Mouse (Mus musculus) midbrain, postnatal 0 days (tissue): ENCODE measurements at regions not wholly inside any gene's neighbourhood (a gene's known extent, or its start where the extent isn't known, plus 50 kb on each side); places are given as distances from the start of the nearest gene placed in this dataset.

Experiments
- ATAC-seq: fragments of 200-750 bp; cut with Nextera tagmentation; 2 replicates; pipeline ENCODE4 v1.8.0; 2017; ENCODE audit warnings: moderate number of reproducible peaks, mild to moderate bottlenecking, moderate TSS enrichment, moderate library complexity; ENCODE audit not compliant: low FRiP score
- DNase-seq: peaks from one replicate; pipeline ENCODE4 v3.0.0-alpha.2; 2015; ENCODE audit warnings: low spot score
- H3K27ac ChIP-seq: fragments of 300-500 bp; sonication (generic); 2 replicates; pipeline ENCODE4 v1.5.1; 2014; ENCODE audit warnings: low read depth, mild to moderate bottlenecking, low read length, mixed read lengths
- H3K27me3 ChIP-seq: fragments of 300-500 bp; sonication (generic); 2 replicates; pipeline ENCODE4 v1.6.1; 2014; ENCODE audit warnings: low read length, control low read depth, mixed read lengths; ENCODE audit not compliant: insufficient read depth
- H3K36me3 ChIP-seq: fragments of 300-500 bp; sonication (generic); 2 replicates; pipeline ENCODE4 v1.6.1; 2014; ENCODE audit warnings: low read length, control low read depth, mixed read lengths; ENCODE audit not compliant: insufficient read depth
- H3K4me1 ChIP-seq: fragments of 300-500 bp; sonication (generic); 2 replicates; pipeline ENCODE4 v1.6.1; 2014; ENCODE audit warnings: mild to moderate bottlenecking, control low read depth, antibody characterized with exemption, low read length, mixed read lengths; ENCODE audit not compliant: insufficient read depth
- H3K4me2 ChIP-seq: fragments of 300-500 bp; sonication (generic); 2 replicates; pipeline ENCODE4 v1.6.1; 2014; ENCODE audit warnings: low read depth, mild to moderate bottlenecking, low read length, mixed read lengths; ENCODE audit not compliant: poor library complexity, severe bottlenecking
- H3K4me3 ChIP-seq: fragments of 300-500 bp; sonication (generic); 2 replicates; pipeline ENCODE4 v1.5.1; 2014; ENCODE audit warnings: low read depth, mild to moderate bottlenecking, low read length, moderate library complexity
- H3K9ac ChIP-seq: fragments of 300-500 bp; sonication (generic); replicated peaks from 2 replicates; pipeline ENCODE4 v1.6.1; 2014; ENCODE audit warnings: mild to moderate bottlenecking, low read length, moderate library complexity, mixed read lengths; ENCODE audit not compliant: poor library complexity, severe bottlenecking
- H3K9me3 ChIP-seq: fragments of 300-500 bp; sonication (generic); 2 replicates; pipeline ENCODE4 v1.6.1; 2016; ENCODE audit warnings: low read length, control low read depth
- CTCF ChIP-seq: IDR thresholded peaks from 2 replicates; pipeline ENCODE4 v1.5.1; 2016; ENCODE audit warnings: antibody characterized with exemption, mild to moderate bottlenecking
- WGBS: fragments of 180-500 bp; shearing (Covaris S2); extraction: QIAGEN DNeasy Blood & Tissue Kit; methylation state at CpG from one replicate; pipeline ENCODE4 v1.1.7; 2014; 5-methylcytosine and 5-hydroxymethylcytosine counted together

DNA sequence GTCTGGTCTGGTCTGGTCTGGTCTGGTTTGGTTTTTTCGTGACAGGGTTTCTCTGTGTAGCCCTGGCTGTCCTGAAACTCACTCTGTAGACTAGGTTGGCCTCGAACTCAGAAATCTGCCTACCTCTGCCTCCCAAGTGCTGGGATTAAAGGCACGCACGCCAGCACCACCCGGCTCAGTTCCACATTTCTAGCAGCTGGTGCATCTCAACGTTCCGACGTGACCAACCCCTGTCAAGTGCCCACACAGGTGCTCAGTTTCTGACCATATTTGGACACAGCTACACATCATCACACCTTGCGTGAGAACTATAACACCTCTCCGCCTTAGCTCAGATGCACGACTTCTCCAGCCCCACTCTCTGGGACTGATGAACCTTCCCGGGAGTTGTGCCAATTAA, 304.4 kb downstream of the Lrig3 start:
- H3K4me2 ChIP-seq = no peak overlapping the region
- no peaks in the 10 kb centered on the region for H3K27me3 ChIP-seq
- DNase-seq (no peak), ATAC-seq (no peak)
- H3K36me3 ChIP-seq = no peaks in the 10 kb centered on the region
- no peaks in the 10 kb centered on the region for H3K4me1 ChIP-seq
- no peaks in the 10 kb centered on the region for H3K9me3 ChIP-seq
- H3K27ac ChIP-seq = no peak overlapping the region
- no peak overlapping the region for H3K4me3 ChIP-seq
- no peak for TF ChIP-seq CTCF
- no peak overlapping the region for H3K9ac ChIP-seq
- WGBS = 95% methylated on average over 12 of the region's 12 CpGs

GRCm38 (mm10) chr10:126267321-126267998, 301.5 kb downstream of the Lrig3 start:
- Histone ChIP-seq H3K4me1 (no peaks in the 10 kb centered on the region), H3K27ac (no peak overlapping the region), H3K9ac (no peak overlapping the region), H3K36me3 (no peaks in the 10 kb centered on the region), H3K27me3 (no peaks in the 10 kb centered on the region), H3K4me3 (no peak overlapping the region), H3K9me3 (no peaks in the 10 kb centered on the region), H3K4me2 (no peak overlapping the region)
- DNase-seq (no peak), ATAC-seq (no peak)
- no peak for TF ChIP-seq CTCF
- 95% methylated on average over 2 of the region's 2 CpGs for WGBS

DNA sequence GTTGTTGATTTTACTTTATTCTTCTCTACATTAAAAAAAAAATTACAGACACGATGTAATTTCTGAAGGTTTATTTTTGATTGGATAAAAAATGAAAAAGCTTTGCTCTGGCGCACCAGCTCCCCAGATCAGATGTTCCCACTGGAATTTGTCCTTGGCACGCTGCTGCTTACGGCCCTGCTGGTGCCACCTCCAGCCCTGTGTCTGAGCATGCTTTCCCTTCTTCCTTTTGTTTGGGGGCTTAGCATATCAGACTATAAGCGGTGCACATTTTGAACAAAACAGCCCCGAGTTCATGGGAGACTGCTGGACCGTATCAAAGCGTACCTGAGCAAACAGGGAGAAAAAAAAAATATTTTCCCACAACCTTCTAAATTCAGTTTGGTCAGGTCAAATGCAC, 291.2 kb downstream of the Lrig3 start:
- no peak overlapping the region for H3K9ac ChIP-seq
- H3K27me3 ChIP-seq = no peaks in the 10 kb centered on the region
- 40% methylated on average over 8 of the region's 8 CpGs for WGBS
- DNase-seq = no peak
- H3K9me3 ChIP-seq = no peaks in the 10 kb centered on the region
- ATAC-seq = no peak
- TF ChIP-seq CTCF = no peak
- H3K27ac ChIP-seq = no peak overlapping the region
- H3K36me3 ChIP-seq = no peaks in the 10 kb centered on the region
- no peak overlapping the region for H3K4me3 ChIP-seq
- H3K4me2 ChIP-seq = no peak overlapping the region
- H3K4me1 ChIP-seq = no peaks in the 10 kb centered on the region

DNA sequence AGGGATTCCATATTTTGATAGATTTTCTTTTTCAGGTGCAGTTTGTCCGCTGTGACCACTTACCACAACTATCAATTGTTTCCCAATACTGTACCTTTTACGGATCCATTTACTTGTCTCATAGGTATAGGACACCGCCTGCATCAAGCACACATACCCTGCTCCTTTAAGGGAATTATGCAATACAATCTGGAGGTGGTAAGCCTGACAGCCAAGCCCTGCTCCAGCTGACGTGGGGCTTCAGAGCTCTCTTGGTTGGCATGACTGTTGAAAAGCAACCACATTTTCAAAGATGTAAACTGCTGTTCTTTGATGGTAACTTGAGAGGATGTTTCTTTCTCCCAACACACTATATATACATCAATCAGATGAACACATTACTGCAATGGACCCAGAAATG, 288.2 kb downstream of the Lrig3 start:
- Histone ChIP-seq H3K9ac (no peak overlapping the region), H3K4me2 (no peak overlapping the region), H3K27me3 (no peaks in the 10 kb centered on the region), H3K9me3 (no peaks in the 10 kb centered on the region), H3K27ac (no peak overlapping the region), H3K36me3 (no peaks in the 10 kb centered on the region), H3K4me1 (no peaks in the 10 kb centered on the region), H3K4me3 (no peak overlapping the region)
- no peak for TF ChIP-seq CTCF
- no peak for DNase-seq
- WGBS = 85% methylated on average over 4 of the region's 4 CpGs
- no peak for ATAC-seq

- Histone ChIP-seq H3K4me1 (no peaks in the 10 kb centered on the region), H3K4me2 (no peak overlapping the region), H3K9me3 (no peaks in the 10 kb centered on the region), H3K4me3 (no peak overlapping the region), H3K36me3 (no peaks in the 10 kb centered on the region), H3K27ac (no peak overlapping the region), H3K9ac (no peak overlapping the region), H3K27me3 (no peaks in the 10 kb centered on the region)
- no peak for DNase-seq
- TF ChIP-seq CTCF = no peak
- ATAC-seq = no peak
- 71% methylated on average over 12 of the region's 12 CpGs for WGBS
Observed at GRCm38 (mm10) chr10:126249176-126249575, 283.2 kb downstream of the Lrig3 start.

- H3K4me1 ChIP-seq = no peaks in the 10 kb centered on the region
- H3K9ac ChIP-seq = no peak overlapping the region
- no peak overlapping the region for H3K4me3 ChIP-seq
- no peak overlapping the region for H3K27ac ChIP-seq
- TF ChIP-seq CTCF = no peak
- DNase-seq = no peak
- H3K36me3 ChIP-seq = no peaks in the 10 kb centered on the region
- no peaks in the 10 kb centered on the region for H3K9me3 ChIP-seq
- 87% methylated on average over 7 of the region's 7 CpGs for WGBS
- ATAC-seq = no peak
- no peak overlapping the region for H3K4me2 ChIP-seq
- no peaks in the 10 kb centered on the region for H3K27me3 ChIP-seq
Observed at GRCm38 (mm10) chr10:126243051-126243450, 277.1 kb downstream of the Lrig3 start.
